Mouse (Mus musculus): ENCODE results near the gene Dohh.

Dohh gene

GRCm38 (mm10) chr10:81410981-81411380 is 26.8 kb downstream of the Dohh start:
- in situ Hi-C loops (cut with MboI; ENCODE audit: low pct_unique_long_range_greater_than_20kb in 1 of 2, low sequenced_read_pairs in 2 of 2, unreplicated experiment in 1 of 2), result no loop called here

GRCm38 (mm10) chr10:81411471-81412400 is 27.5 kb downstream of the Dohh start:
- in situ Hi-C loops (cut with MboI; ENCODE audit: low pct_unique_long_range_greater_than_20kb in 1 of 2, low sequenced_read_pairs in 2 of 2, unreplicated experiment in 1 of 2), result no loop called here

GRCm38 (mm10) chr10:81412586-81413309 is 28.5 kb downstream of the Dohh start:
- in situ Hi-C loops (cut with MboI; ENCODE audit: low pct_unique_long_range_greater_than_20kb in 1 of 2, low sequenced_read_pairs in 2 of 2, unreplicated experiment in 1 of 2), result no loop called here

- in situ Hi-C loops (cut with MboI; ENCODE audit: low pct_unique_long_range_greater_than_20kb in 1 of 2, low sequenced_read_pairs in 2 of 2, unreplicated experiment in 1 of 2), result no loop called here
Measured at GRCm38 (mm10) chr10:81413310-81414261, 29.4 kb downstream of the Dohh start.

- in situ Hi-C loops (cut with MboI; ENCODE audit: low pct_unique_long_range_greater_than_20kb in 1 of 2, low sequenced_read_pairs in 2 of 2, unreplicated experiment in 1 of 2), result no loop called here
Measured at GRCm38 (mm10) chr10:81414682-81415081, 30.5 kb downstream of the Dohh start.

GRCm38 (mm10) chr10:81415146-81415545 is 30.9 kb downstream of the Dohh start:
- in situ Hi-C loops (cut with MboI; ENCODE audit: low pct_unique_long_range_greater_than_20kb in 1 of 2, low sequenced_read_pairs in 2 of 2, unreplicated experiment in 1 of 2), result no loop called here

GRCm38 (mm10) chr10:81415549-81416310 is 31.5 kb downstream of the Dohh start:
- in situ Hi-C loops (cut with MboI; ENCODE audit: low pct_unique_long_range_greater_than_20kb in 1 of 2, low sequenced_read_pairs in 2 of 2, unreplicated experiment in 1 of 2), result no loop called here

- in situ Hi-C loops (cut with MboI; ENCODE audit: low pct_unique_long_range_greater_than_20kb in 1 of 2, low sequenced_read_pairs in 2 of 2, unreplicated experiment in 1 of 2), result no loop called here
Measured at GRCm38 (mm10) chr10:81416581-81417226, 32.5 kb downstream of the Dohh start.

- in situ Hi-C loops (cut with MboI; ENCODE audit: low pct_unique_long_range_greater_than_20kb in 1 of 2, low sequenced_read_pairs in 2 of 2, unreplicated experiment in 1 of 2), result no loop called here
Measured at GRCm38 (mm10) chr10:81417227-81418215, 33.3 kb downstream of the Dohh start.

- in situ Hi-C loops (cut with MboI; ENCODE audit: low pct_unique_long_range_greater_than_20kb in 1 of 2, low sequenced_read_pairs in 2 of 2, unreplicated experiment in 1 of 2), result no loop called here
Measured at GRCm38 (mm10) chr10:81418216-81419070, 34.2 kb downstream of the Dohh start.

GRCm38 (mm10) chr10:81419111-81419928 is 35.1 kb downstream of the Dohh start:
- in situ Hi-C loops (cut with MboI; ENCODE audit: low pct_unique_long_range_greater_than_20kb in 1 of 2, low sequenced_read_pairs in 2 of 2, unreplicated experiment in 1 of 2), result no loop called here

- in situ Hi-C loops (cut with MboI; ENCODE audit: low pct_unique_long_range_greater_than_20kb in 1 of 2, low sequenced_read_pairs in 2 of 2, unreplicated experiment in 1 of 2), result no loop called here
Measured at GRCm38 (mm10) chr10:81420191-81420767, 36.1 kb downstream of the Dohh start.

GRCm38 (mm10) chr10:81421041-81421796 is 37.0 kb downstream of the Dohh start:
- in situ Hi-C loops (cut with MboI; ENCODE audit: low pct_unique_long_range_greater_than_20kb in 1 of 2, low sequenced_read_pairs in 2 of 2, unreplicated experiment in 1 of 2), result no loop called here

- in situ Hi-C loops (cut with MboI; ENCODE audit: low pct_unique_long_range_greater_than_20kb in 1 of 2, low sequenced_read_pairs in 2 of 2, unreplicated experiment in 1 of 2), result no loop called here
Measured at GRCm38 (mm10) chr10:81421797-81422100, 37.5 kb downstream of the Dohh start.
